Comparison of ENCODE assay signal across 20 mouse cellular contexts in the genomic region with DNA sequence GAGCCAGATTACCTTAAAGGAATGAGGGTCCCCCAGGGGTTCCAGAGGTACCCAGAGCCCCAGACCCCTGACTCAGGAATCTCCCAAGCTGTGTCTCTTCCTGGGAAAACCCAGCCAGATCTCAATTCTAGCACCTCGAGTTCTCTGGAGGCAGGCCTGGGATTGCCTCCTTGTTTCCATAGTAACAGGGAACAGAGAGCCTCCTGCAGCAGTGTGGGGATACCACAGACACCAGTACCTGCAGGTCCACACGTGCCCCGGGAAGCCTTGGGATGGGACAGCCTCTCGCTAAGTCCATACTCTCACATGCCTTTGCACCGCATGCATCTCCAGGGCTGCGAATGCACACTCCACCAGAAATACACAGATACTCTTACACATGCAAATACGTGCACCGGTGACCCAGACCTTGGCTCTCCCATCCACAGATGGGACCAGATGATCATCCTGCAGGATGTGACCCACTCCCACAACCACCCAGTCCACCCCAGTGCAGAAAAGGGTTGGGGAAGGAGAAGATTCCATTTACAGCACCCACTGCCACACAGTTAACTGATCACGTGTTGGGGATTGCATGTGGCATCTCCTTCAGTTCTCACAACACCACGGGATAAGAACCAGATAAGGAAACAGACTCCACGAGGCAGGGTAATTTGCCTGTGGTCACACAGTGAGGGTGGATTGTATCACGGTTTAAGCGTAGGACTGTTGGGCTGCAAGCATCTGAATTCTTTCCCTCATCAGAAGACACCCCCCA. TPM values are rescaled to one million over a fixed set of nuclear protein-coding genes. Genes with fewer than 3 reads are reported as not detected.
A peak's percentile ranks its signal among the peaks of the same experiment; 100 is the strongest.
DNase-seq lines count a peak whose midpoint lies in the region; ATAC-seq and TF ChIP-seq lines count a peak whose summit lies in the region.
"Had no signal": no experiment of that assay in that cellular context is flagged by ENCODE, and none has a peak within 500 bp of the region (broad histone marks: within the 10 kb centered on the region; RNA-seq: fewer than 3 reads in every experiment).

No protein-coding gene starts in this region.

- no peak overlapping the region for H3K4me3 ChIP-seq in forebrain, postnatal 0 days (ENCODE audit: low read depth, low read length)
- no peak overlapping the region for H3K4me3 ChIP-seq in forebrain, embryonic 10.5 days
- H3K4me3 ChIP-seq: gastrocnemius, adult 2 months; heart, adult 2 months; kidney, embryonic 15.5 days; liver, embryonic 13.5 days had no signal

- H3K9me3 ChIP-seq in forebrain, postnatal 0 days (ENCODE audit: low read length): no peaks in the 10 kb centered on the region
- no peaks in the 10 kb centered on the region for H3K9me3 ChIP-seq in forebrain, embryonic 10.5 days
- H3K9me3 ChIP-seq: kidney, embryonic 15.5 days; liver, embryonic 13.5 days had no signal

- no peaks in the 10 kb centered on the region for H3K27me3 ChIP-seq in forebrain, postnatal 0 days (ENCODE audit: insufficient read depth, low read length)
- H3K27me3 ChIP-seq in forebrain, embryonic 10.5 days (ENCODE audit: poor library complexity, severe bottlenecking): peaks cover 81% of the 10 kb centered on the region

- peak; percentile 45 for ATAC-seq in forebrain, postnatal 0 days

- intact Hi-C loops in gastrocnemius, postnatal 36 days (cut with DNase I): no loop called here

- peak; percentile 68 for DNase-seq in forebrain, postnatal 0 days
- no peak for DNase-seq in forebrain, embryonic 10.5 days (ENCODE audit: extremely low spot score, low spot score)
- DNase-seq in layer of hippocampus, adult 9-11 months: peak; percentile 76
- no peak for DNase-seq in layer of hippocampus, postnatal 14 days (ENCODE audit: low spot score in 2 of 2)
- DNase-seq in right cerebral cortex, postnatal 36 days (ENCODE audit: low spot score in 2 of 2): peak; percentile 59 to 75
- no peak for DNase-seq in right cerebral cortex, postnatal 14 days
- DNase-seq in gastrocnemius, postnatal 36 days: no peak
- DNase-seq in spleen, postnatal 36 days (ENCODE audit: low spot score in 2 of 2): no peak
- DNase-seq: adrenal gland, adult 2 months; cerebellum, adult 9-11 months; embryo, embryonic 11 days; gastrocnemius, adult 2 months; heart, adult 2 months; heart, postnatal 14 days; liver, embryonic 13.5 days; thymus, adult 18-20 months had no signal

- H3K9ac ChIP-seq in forebrain, postnatal 0 days: no peak overlapping the region
- H3K9ac ChIP-seq: kidney, embryonic 15.5 days; liver, embryonic 13.5 days had no signal

- TF ChIP-seq CTCF in forebrain, postnatal 0 days (IDR thresholded peaks at IDR 0.05; ENCODE audit: low read depth): no peak

- WGBS in forebrain, postnatal 0 days: 52% methylated on average over 13 of the region's 13 CpGs
- 69% methylated on average over 13 of the region's 13 CpGs for WGBS in forebrain, embryonic 10.5 days

- H3K27ac ChIP-seq in forebrain, postnatal 0 days (ENCODE audit: low read depth, low read length): no peak overlapping the region
- H3K27ac ChIP-seq in forebrain, embryonic 10.5 days: no peak overlapping the region
- H3K27ac ChIP-seq: gastrocnemius, adult 2 months; heart, adult 2 months; liver, embryonic 13.5 days had no signal

- no peak overlapping the region for H3K4me2 ChIP-seq in forebrain, postnatal 0 days (ENCODE audit: low read depth)
- H3K4me2 ChIP-seq: liver, embryonic 13.5 days had no signal

- H3K36me3 ChIP-seq in forebrain, postnatal 0 days (ENCODE audit: insufficient read depth): no peaks in the 10 kb centered on the region
- H3K36me3 ChIP-seq in forebrain, embryonic 10.5 days (replicated peaks): no peaks in the 10 kb centered on the region
- H3K36me3 ChIP-seq: kidney, embryonic 15.5 days; liver, embryonic 13.5 days had no signal

- peaks cover 21% of the 10 kb centered on the region; the same call in 1 of the 2 replicates for H3K4me1 ChIP-seq in forebrain, postnatal 0 days (ENCODE audit: insufficient read depth)
- peaks cover 51% of the 10 kb centered on the region for H3K4me1 ChIP-seq in forebrain, embryonic 10.5 days

RNA-seq across cellular contexts. Expression of a gene that starts 6.9 kb away (rescaled TPM):
- 129 and 214 TPM in 2 replicates for total RNA-seq in forebrain, postnatal 0 days (2014; rRNA removed)
- polyA plus RNA-seq in forebrain, postnatal 0 days (2015; fragmentation: Nextera tagmentation; extraction: Ambion mirVana): 110 and 128 TPM in 2 replicates
- polyA plus RNA-seq in forebrain, embryonic 10.5 days (2016; fragmentation: Nextera tagmentation; extraction: Ambion mirVana): 0.18 and 0.43 TPM in 2 replicates
- total RNA-seq in layer of hippocampus, postnatal 14 days (2021): 1,000 to 10,000 TPM; 1,833 to 1,912 TPM
- not detected for total RNA-seq in gastrocnemius, postnatal 36 days (2021)
- total RNA-seq: gastrocnemius, adult 2 months; megakaryocyte progenitor cell, adult 5-6 weeks had no signal

RNA-seq across cellular contexts. Expression of a gene that starts 8.0 kb away (rescaled TPM):
- 10.3 and 11.6 TPM in 2 replicates for total RNA-seq in forebrain, postnatal 0 days (2014; rRNA removed)
- polyA plus RNA-seq in forebrain, postnatal 0 days (2015; fragmentation: Nextera tagmentation; extraction: Ambion mirVana): 5.8 and 8.3 TPM in 2 replicates
- polyA plus RNA-seq in forebrain, embryonic 10.5 days (2016; fragmentation: Nextera tagmentation; extraction: Ambion mirVana): 0.56 and 0.93 TPM in 2 replicates
- 10 to 100 TPM; 70.9 to 75.6 TPM for total RNA-seq in layer of hippocampus, postnatal 14 days (2021)
- total RNA-seq in gastrocnemius, postnatal 36 days (2021): 10 to 100 TPM; 68.2 to 86.2 TPM
- total RNA-seq: megakaryocyte progenitor cell, adult 5-6 weeks had no signal

RNA-seq across cellular contexts. Expression of a gene that starts 23.4 kb away (rescaled TPM):
- total RNA-seq in forebrain, postnatal 0 days (2014; rRNA removed): not detected in 2 replicates
- polyA plus RNA-seq in forebrain, postnatal 0 days (2015; fragmentation: Nextera tagmentation; extraction: Ambion mirVana): not detected in 2 replicates
- 3.3 and 4.6 TPM in 2 replicates for polyA plus RNA-seq in forebrain, embryonic 10.5 days (2016; fragmentation: Nextera tagmentation; extraction: Ambion mirVana)
- not detected for total RNA-seq in layer of hippocampus, postnatal 14 days (2021)
- not detected for total RNA-seq in gastrocnemius, postnatal 36 days (2021)
- total RNA-seq: adrenal gland, adult 2 months; gastrocnemius, adult 2 months; heart, adult 2 months; heart, postnatal 14 days; layer of hippocampus, adult 18-20 months; left cerebral cortex, postnatal 25 days had no signal
- polyA plus RNA-seq: adrenal gland, adult 2 months had no signal

Comparison
In these comparisons a context has a peak if more than half of its experiments do, and no peak if none do; other contexts are left out.
1. DNase-seq: peak in forebrain, postnatal 0 days (single experiment), layer of hippocampus, adult 9-11 months (single experiment) and right cerebral cortex, postnatal 36 days (2 of 2); none in forebrain, embryonic 10.5 days (single experiment), layer of hippocampus, postnatal 14 days (0 of 2), right cerebral cortex, postnatal 14 days (single experiment), gastrocnemius, postnatal 36 days (0 of 2) and spleen, postnatal 36 days (0 of 2).
2. RNA of a gene that starts 6.9 kb away (total RNA-seq): 1,833 to 1,912 TPM in layer of hippocampus, postnatal 14 days and 129 to 214 TPM in forebrain, postnatal 0 days; not detected in gastrocnemius, postnatal 36 days; every median in the first group is over 100 times any median in the second.